Mouse (Mus musculus): Measurements from ENCODE around the gene Mtfp1. TPM values are rescaled to one million over a fixed set of nuclear protein-coding genes. Genes with fewer than 3 reads are reported as not detected.

Mtfp1 gene
- polyA plus RNA-seq, 1 experiment from 2014 or later = 7.7 TPM

DNA sequence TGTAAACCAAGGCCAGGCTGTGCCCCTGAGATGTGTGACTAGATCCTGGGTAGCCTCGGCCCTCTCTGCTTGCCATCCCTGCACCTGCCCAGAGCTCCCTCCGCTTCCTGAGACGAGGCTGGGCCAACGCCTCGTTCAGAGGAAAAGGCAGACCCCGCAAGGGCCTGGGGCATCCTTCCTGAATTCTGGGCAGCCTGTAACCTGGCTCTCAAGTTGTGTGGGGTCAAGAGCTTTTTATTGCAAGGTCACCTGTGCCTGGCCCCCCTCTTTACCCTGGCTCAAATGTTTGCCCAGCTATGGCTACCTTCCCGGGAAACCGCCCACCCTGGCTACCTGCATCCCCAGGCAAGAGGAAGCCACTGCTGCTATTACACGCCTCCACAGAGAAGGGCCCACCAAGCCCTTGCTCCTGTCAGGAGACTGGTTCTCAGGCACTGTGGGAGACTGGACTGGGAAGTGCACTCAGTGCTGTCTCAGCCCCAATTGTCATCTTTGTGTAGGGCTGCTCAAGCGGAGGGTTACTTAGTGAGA is 1.9 kb upstream of the Mtfp1 start:
- H3K9ac ChIP-seq = peak overlapping the region; percentile 85
- peak overlapping the region; percentile 88 for H3K4me2 ChIP-seq
- ATAC-seq (ENCODE audit: insufficient number of reproducible peaks, insufficient read depth, low FRiP score, low TSS enrichment, low read depth) = no peak
- H3K4me3 ChIP-seq = peak overlapping the region; percentile 56
- H3K27ac ChIP-seq = peak overlapping the region; percentile 87
- H3K4me1 ChIP-seq = peaks cover 25% of the 10 kb centered on the region
- 34% methylated on average over 10 of the region's 10 CpGs for WGBS
- no peaks in the 10 kb centered on the region for H3K27me3 ChIP-seq
- H3K36me3 ChIP-seq = peaks cover 2% of the 10 kb centered on the region; the same call in 1 of the 2 replicates
- H3K9me3 ChIP-seq = no peaks in the 10 kb centered on the region

DNA sequence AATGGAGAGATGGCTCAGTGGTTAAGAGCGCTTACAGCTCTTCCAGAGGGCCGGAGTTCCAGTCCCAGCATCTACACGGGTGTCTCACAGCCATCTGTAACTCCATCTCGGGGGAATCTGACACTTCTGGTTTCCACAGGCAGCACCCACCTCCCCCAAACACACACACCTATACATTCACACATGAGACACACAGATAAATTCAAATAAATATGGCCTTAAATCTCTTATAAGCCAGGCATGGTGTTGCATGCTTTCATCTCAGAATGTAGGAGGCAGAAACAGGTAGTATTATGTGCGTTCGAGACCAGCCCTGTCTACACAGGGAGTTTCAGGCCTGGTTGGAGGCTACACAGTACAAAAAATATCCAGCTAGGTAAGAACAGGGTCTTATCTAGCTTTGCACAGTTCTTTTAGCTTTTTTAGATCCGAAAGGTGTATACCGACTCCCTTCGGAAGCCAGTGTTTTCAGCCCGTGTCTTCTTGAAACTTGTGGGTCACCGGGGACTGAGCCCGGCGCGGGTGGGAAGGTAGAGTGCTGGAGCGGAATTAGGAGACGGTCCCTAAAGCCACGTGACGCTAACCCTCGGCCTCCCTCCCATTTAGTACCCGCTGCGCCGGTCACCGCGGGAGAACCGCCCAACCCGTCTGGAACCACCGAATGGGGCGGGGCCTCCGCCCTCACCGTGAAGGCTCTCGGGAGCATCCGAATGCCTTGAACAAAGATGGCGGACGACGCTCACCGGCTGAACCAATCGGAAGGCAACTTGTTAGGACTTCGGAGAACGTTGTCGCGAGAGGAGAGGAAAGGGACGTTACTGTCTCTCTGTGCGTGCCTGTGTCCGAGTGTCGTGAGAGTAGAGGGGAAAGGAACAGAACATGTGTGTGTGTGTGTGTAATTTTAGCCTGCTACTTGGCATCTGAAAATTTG is 1.1 kb upstream of the Mtfp1 start:
- H3K27me3 ChIP-seq = no peaks in the 10 kb centered on the region
- peaks cover 11% of the 10 kb centered on the region; the same call in 1 of the 2 replicates for H3K36me3 ChIP-seq
- no peaks in the 10 kb centered on the region for H3K9me3 ChIP-seq
- peak overlapping the region; percentile 88 for H3K27ac ChIP-seq
- H3K4me2 ChIP-seq = peak overlapping the region; percentile 88
- peak overlapping the region; percentile 56 for H3K4me3 ChIP-seq
- peak; percentile 94 for ATAC-seq (ENCODE audit: insufficient number of reproducible peaks, insufficient read depth, low FRiP score, low TSS enrichment, low read depth)
- H3K9ac ChIP-seq = peak overlapping the region; percentile 85
- peaks cover 25% of the 10 kb centered on the region for H3K4me1 ChIP-seq
- 2% methylated on average over 45 of the region's 45 CpGs for WGBS

DNA sequence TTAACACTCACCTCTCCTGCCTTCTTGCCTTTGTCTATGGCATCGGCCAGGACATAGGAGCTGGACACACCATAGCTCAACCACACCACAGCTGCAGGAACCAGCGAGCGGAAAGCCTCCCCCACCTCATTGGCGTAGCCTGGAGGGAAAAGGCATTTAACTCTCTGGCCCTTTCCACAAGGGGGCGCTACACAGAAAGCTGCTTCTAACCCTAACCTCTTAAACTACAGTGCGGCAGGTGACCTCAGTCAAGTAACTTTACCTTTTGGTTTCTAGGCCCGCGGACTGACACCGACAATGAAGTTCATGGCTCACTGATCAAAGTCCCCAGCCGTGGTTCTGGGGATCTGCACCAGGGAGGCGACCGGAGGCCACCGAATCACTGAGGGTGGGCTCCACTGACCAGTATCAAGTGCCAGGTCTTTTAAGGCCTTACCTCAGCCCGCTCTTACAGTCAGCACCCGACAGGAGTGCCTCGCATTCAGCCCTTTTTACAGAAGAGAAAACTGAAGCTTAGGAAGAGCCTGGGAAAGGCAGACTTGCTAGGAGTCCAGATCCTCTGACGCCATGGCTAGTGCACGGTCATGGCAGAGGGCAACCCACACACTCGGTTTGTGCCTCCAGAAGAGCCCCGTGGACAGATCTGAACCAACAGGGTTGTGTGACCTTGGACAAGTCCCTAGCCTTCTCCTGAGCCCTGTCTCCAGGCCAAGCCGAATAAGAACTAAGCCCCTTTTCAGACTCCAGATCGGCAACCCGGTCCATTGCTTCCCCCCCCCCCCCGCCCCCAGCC is 671 bp downstream of the Mtfp1 start:
- Histone ChIP-seq H3K4me3 (peak overlapping the region; percentile 56), H3K4me2 (peak overlapping the region; percentile 88), H3K27ac (peak overlapping the region; percentile 88; the same call in 1 of the 2 replicates), H3K36me3 (peaks cover 15% of the 10 kb centered on the region; the same call in 1 of the 2 replicates), H3K9ac (peak overlapping the region; percentile 67), H3K27me3 (no peaks in the 10 kb centered on the region), H3K4me1 (peaks cover 25% of the 10 kb centered on the region), H3K9me3 (no peaks in the 10 kb centered on the region)
- no peak for ATAC-seq (ENCODE audit: insufficient number of reproducible peaks, insufficient read depth, low FRiP score, low TSS enrichment, low read depth)
- 7% methylated on average over 23 of the region's 24 CpGs for whole genome bisulfite sequencing

DNA sequence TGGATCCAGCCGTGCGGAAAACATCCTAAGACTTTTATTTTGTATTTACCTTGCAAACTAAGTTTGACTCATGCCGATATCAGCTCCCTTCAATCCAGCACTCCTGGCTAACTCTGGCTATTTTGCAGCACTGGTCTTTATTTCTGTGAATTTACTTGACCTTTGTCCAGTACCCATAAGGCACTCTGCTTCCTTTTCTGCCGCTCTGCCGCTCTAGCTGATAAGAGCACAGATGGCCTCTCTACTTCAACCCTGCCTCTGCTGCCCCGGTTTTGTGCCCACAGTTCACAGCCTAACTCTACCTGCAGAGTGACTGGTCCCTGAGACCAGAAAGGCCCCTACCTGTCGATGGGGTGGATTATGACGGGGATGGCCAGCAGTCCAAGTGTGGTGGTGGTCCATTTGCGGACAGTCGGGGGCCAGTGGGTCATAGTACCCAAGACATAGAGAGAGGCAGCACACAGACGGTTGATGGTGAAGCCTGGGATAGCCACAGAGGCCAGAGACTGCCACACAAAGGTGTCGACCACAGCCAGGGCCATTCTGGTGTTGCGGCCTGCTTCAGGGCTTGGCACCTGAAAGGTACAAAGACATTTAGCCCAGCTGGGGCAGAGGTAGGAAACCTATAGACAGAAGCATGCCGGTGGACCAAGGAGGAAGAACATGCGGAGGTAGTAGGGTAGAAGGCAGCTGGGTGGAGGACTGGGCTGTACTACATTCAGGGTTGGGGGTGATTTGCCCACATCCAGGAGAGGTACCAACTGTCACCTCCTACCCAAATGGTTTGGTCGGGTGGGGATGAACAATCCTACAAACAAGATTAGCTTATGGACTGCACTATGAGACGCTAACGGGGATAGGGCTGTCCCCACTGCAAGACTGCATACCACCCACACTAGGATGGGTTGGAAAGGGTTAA is 1.5 kb downstream of the Mtfp1 start:
- WGBS = 86% methylated on average over 18 of the region's 18 CpGs
- no peak for ATAC-seq (ENCODE audit: insufficient number of reproducible peaks, insufficient read depth, low FRiP score, low TSS enrichment, low read depth)
- H3K9me3 ChIP-seq = no peaks in the 10 kb centered on the region
- no peak overlapping the region for H3K27ac ChIP-seq
- H3K4me3 ChIP-seq = peak overlapping the region; percentile 56; the same call in 1 of the 2 replicates
- H3K9ac ChIP-seq = no peak overlapping the region
- peak overlapping the region; percentile 88 for H3K4me2 ChIP-seq
- H3K4me1 ChIP-seq = peaks cover 25% of the 10 kb centered on the region
- H3K27me3 ChIP-seq = no peaks in the 10 kb centered on the region
- peaks cover 15% of the 10 kb centered on the region; the same call in 1 of the 2 replicates for H3K36me3 ChIP-seq

DNA sequence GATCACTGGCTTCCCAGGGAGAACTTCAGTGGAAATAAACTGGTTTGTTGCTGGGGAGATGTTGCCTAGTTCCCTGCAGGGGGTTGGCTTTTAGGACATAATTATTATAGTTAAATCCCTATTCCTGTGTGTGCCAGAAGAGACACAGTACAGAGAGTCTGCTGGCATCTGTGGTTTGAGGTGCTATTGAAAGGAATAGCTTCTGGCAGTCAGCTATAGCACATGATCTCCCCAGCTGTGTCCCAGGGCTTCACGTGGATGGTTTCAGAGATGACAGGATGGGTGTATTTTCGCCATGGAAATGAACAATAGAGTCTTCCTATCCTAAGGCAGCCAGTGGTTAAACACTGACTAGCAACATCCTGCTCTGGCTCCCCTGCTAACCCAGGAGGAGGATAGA is 8.0 kb downstream of the Mtfp1 start:
- H3K36me3 ChIP-seq = peaks cover 14% of the 10 kb centered on the region; the same call in 1 of the 2 replicates
- H3K9ac ChIP-seq = no peak overlapping the region
- no peak overlapping the region for H3K4me3 ChIP-seq
- no peaks in the 10 kb centered on the region for H3K9me3 ChIP-seq
- H3K4me1 ChIP-seq = no peaks in the 10 kb centered on the region
- no peak overlapping the region for H3K27ac ChIP-seq
- ATAC-seq (ENCODE audit: insufficient number of reproducible peaks, insufficient read depth, low FRiP score, low TSS enrichment, low read depth) = no peak
- H3K27me3 ChIP-seq = no peaks in the 10 kb centered on the region
- 56% methylated on average over 2 of the region's 2 CpGs for WGBS
- H3K4me2 ChIP-seq = no peak overlapping the region

DNA sequence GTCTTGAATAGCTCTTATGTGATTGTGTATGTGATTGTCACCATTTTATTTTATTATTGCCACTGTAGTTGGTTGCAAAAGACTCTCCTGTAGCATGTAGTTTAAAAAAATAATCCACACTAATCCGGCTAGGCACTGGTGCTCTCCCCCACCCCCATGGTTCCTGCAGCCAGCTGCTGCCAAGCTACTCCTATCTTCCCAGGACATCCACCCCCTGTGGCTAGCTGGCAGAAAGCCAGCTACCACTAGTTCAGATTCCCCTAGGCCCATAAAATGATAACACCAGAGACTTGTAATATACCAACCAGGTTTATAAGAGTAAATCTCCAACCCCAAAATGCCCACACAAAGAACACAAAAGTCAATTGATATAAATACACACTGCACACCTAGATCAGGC is 9.0 kb downstream of the Mtfp1 start:
- Histone ChIP-seq H3K27me3 (no peaks in the 10 kb centered on the region), H3K9ac (no peak overlapping the region), H3K4me3 (no peak overlapping the region), H3K9me3 (no peaks in the 10 kb centered on the region), H3K36me3 (peaks cover 4% of the 10 kb centered on the region; the same call in 1 of the 2 replicates), H3K4me1 (no peaks in the 10 kb centered on the region), H3K4me2 (no peak overlapping the region), H3K27ac (no peak overlapping the region)
- 46% methylated on average over 1 of the region's 1 CpGs for WGBS
- ATAC-seq (ENCODE audit: insufficient number of reproducible peaks, insufficient read depth, low FRiP score, low TSS enrichment, low read depth) = no peak

DNA sequence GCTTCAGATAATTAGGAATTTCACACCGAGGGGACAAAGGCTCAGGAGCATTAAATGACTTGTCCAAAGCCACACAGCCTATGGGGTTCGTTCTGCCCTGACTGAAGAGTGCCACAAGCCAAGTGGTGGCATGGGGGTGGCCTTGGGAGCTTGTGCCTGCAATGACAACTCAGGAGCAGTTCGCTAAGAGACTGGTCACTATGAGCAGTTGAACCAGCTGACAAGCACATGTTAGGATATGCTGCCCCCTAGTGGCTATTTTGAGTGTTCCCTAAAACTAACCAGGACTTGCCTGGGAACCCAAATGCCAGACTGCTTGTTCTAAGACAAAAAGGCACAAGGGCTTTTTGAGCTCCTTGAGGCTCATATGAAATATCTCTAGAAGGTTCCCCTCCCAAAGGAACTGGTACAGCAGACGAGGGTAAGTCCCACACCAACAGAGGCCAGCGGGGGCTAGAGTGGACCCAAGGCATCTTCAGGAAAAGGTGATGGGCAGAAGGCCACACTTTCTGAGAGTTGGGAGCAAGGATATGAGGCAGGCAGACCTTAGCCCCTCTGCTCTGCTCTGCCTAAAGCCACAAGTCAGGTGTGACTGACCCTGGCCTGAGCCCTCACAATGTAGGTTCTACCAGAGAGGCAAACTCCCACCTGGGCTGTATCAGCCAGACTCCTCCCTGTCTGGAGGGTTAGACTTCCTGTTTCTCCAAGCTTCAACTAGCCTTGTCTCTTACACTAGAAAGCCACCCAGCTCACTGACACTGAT is 11.7 kb downstream of the Mtfp1 start:
- H3K4me2 ChIP-seq = no peak overlapping the region
- ATAC-seq (ENCODE audit: insufficient number of reproducible peaks, insufficient read depth, low FRiP score, low TSS enrichment, low read depth) = 0 out of 2 replicates have a peak, but pooled peaks have one; percentile 52
- 31% methylated on average over 5 of the region's 5 CpGs for WGBS
- H3K27me3 ChIP-seq = no peaks in the 10 kb centered on the region
- H3K36me3 ChIP-seq = no peaks in the 10 kb centered on the region
- H3K9ac ChIP-seq = no peak overlapping the region
- H3K27ac ChIP-seq = no peak overlapping the region
- H3K4me1 ChIP-seq = no peaks in the 10 kb centered on the region
- no peaks in the 10 kb centered on the region for H3K9me3 ChIP-seq
- H3K4me3 ChIP-seq = no peak overlapping the region

DNA sequence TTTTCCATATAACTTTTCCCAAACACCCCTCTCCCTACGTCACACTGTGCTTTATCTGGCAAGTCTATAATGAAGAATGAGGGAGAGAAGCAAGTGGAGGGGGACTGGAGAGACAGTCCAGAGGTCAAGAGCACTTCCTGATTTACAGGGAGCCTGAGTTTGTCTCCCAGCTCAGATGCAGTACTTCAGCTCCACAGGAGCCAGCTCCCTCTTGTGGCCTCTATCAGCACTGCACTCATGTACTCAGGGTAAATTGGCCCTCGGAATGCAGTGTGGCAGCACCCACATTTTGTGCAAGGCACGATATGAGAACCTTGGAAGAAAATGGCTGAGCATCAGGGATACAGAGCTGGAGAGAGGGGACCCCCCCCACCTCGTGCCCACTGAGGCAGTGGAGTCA is 15.0 kb downstream of the Mtfp1 start:
- WGBS = 14% methylated on average over 4 of the region's 4 CpGs
- Histone ChIP-seq H3K9me3 (no peaks in the 10 kb centered on the region), H3K27ac (no peak overlapping the region), H3K4me1 (no peaks in the 10 kb centered on the region), H3K4me2 (no peak overlapping the region), H3K36me3 (no peaks in the 10 kb centered on the region), H3K4me3 (no peak overlapping the region), H3K9ac (no peak overlapping the region), H3K27me3 (no peaks in the 10 kb centered on the region)
- ATAC-seq (ENCODE audit: insufficient number of reproducible peaks, insufficient read depth, low FRiP score, low TSS enrichment, low read depth) = no peak

DNA sequence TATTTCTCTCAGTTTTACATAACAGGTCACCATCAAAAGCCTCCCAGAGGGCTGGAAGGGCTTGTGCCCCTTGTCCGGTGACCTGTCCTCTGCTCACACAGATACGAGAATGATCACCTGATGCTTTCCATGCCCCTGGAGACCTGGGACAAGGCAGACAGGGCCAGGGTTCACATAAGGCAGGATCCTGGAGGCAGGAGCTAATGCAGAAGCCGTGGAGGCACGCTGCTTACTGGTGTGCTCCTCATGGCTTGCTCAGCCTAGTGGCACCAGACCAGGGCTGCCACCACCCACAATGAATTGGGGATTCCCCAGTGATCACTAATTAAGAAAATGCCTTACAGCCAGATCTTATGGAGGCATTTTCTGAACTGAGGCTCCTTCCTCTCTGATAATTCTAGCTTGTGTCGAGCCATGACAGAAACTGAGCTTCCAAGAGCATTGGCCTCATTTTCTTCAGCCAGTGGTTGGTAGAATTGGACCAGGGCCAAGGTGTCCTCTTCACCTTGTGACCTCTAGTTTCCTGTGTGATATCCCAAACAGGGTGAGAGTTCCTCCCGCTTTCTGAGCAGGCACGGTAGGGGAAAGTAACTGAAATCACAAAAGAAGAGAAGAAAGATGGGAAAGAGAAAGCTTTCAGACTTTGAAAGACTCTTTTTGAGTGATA is 16.8 kb downstream of the Mtfp1 start:
- H3K4me1 ChIP-seq = no peaks in the 10 kb centered on the region
- 82% methylated on average over 7 of the region's 7 CpGs for WGBS

DNA sequence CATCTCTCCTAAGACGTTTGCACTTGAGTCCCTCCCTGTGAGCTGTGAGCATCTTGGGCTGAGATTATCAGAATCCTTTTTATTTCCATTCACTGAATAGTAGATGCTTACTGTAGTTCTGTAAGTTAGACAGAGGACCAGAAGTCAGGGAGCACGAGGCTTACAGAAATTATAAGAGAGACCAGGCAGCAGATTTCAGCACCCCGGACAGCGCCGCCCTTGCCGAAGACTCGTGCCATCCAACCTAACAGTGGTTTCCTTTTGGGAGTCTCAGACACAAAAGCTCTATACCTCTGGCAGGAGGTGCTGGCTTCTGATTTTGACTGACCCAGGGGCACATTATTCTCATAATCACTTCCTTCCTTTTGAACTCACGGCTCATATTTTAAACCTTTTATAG is 18.6 kb downstream of the Mtfp1 start:
- 10% methylated on average over 8 of the region's 8 CpGs for WGBS
- no peak for ATAC-seq (ENCODE audit: insufficient number of reproducible peaks, insufficient read depth, low FRiP score, low TSS enrichment, low read depth)
- Histone ChIP-seq H3K36me3 (no peaks in the 10 kb centered on the region), H3K4me1 (no peaks in the 10 kb centered on the region), H3K27ac (no peak overlapping the region), H3K27me3 (no peaks in the 10 kb centered on the region), H3K4me3 (no peak overlapping the region), H3K9me3 (no peaks in the 10 kb centered on the region), H3K4me2 (no peak overlapping the region), H3K9ac (no peak overlapping the region)

More for the DNA sequence above, 16.8 kb downstream of the Mtfp1 start:
- H3K4me2 ChIP-seq = no peak overlapping the region
- no peaks in the 10 kb centered on the region for H3K27me3 ChIP-seq
- H3K27ac ChIP-seq = no peak overlapping the region
- no peaks in the 10 kb centered on the region for H3K36me3 ChIP-seq
- ATAC-seq (ENCODE audit: insufficient number of reproducible peaks, insufficient read depth, low FRiP score, low TSS enrichment, low read depth) = no peak
- H3K9me3 ChIP-seq = no peaks in the 10 kb centered on the region
- no peak overlapping the region for H3K4me3 ChIP-seq
- H3K9ac ChIP-seq = no peak overlapping the region

Measured in embryonic facial prominence, embryonic 13.5 days (tissue).